Mouse (Mus musculus): ENCODE data around the gene Vsig10. TPM values are rescaled to one million over a fixed set of nuclear protein-coding genes. Genes with fewer than 3 reads are reported as not detected.
"Not testable (repeated sequence)": the region's sequence is repeated elsewhere in the genome, so short reads cannot be mapped to it uniquely, and the experiment has no call there.

Gene Vsig10
- polyA plus RNA-seq, 1 experiment from 2014 or later = 14.2 TPM

DNA sequence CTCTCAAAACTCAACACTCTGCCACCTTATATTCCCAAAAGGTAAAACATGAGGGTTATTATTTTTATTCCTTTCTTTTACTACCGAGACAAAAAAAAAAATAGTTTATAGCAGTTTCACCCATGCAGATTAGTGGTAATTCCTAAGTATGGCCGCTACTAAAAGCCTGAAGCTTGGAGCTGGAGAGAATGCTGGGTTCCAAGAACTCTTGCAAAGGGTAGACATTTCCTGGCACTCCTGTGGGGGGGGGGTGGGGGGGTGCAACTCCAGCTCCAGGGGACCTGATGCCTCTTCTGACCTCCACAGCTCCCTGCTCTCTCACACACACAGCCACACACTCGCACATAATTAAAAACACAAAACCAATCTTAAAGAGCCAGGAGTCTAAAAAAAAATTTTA lies 32.6 kb upstream of the Vsig10 start:
- Histone ChIP-seq H3K4me3 (replicated peaks) (peak overlapping the region; percentile 56), H3K9me3 (replicated peaks) (no peaks in the 10 kb centered on the region), H3K4me1 (peaks cover 33% of the 10 kb centered on the region), H3K9ac (peak overlapping the region; percentile 63), H3K27me3 (no peaks in the 10 kb centered on the region), H3K4me2 (peak overlapping the region; percentile 65), H3K27ac (no peak overlapping the region), H3K36me3 (peaks cover 40% of the 10 kb centered on the region)
- WGBS = 36% methylated on average over 3 of the region's 3 CpGs
- ATAC-seq (replicated peaks; ENCODE audit: low FRiP score) = no peak

DNA sequence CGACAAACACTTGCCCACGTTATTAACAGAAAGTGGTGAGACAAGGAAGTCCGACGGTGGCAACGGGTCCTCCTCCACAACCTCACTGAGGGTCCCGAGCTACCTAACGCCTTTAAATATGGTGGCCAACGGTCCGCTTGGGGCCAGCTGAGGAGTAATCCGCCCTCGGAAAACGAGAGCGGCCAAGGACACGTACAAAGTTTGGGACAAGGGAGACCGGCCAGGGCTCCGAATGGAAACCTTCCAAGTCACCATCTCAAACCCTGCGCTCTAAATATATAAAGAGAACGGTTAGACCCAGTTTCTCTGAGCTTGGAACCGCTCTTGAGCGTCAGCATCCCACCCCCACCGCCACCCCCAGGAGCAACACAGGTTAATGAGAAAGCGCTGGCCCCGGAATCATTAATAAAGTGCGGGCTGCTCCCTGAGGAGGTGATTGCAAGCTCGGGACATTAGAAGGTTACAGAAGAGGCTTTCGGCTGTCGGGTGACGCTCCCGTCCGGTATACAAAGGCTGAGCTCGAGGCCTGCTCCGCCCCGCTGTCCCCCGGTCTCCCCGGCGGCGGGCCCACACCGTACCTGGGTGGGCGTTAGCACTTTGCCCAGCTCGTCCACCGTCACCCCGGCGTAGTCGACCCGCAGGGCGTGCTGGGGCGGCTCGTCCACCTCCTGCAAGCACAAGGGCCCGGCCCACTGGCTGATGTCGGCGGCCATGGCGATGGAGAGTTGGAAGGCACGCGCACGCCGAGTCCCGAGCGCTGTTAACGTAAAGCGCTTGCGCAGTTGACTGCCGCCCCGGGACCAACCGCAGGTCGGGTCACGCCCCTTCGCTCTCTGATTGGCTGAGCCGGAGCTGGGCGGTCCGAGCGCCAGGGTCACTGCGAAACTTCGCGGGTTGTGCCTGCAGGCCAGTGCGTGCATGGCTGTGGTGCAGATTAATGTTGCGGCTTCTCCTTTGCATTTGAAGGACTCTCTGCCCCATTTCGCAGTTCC lies 31.8 kb upstream of the Vsig10 start, which contains the start of gene Pebp1:
Pebp1 (minus strand) TSS at position 795 of the 992 bp plus-strand sequence.
- no peaks in the 10 kb centered on the region for H3K9me3 ChIP-seq (replicated peaks)
- peak within 1 kb of the TSS; percentile 33 for H3K27ac ChIP-seq
- H3K27me3 ChIP-seq = no peaks in the 10 kb centered on the region
- peak within 1 kb of the TSS; percentile 65 for H3K4me2 ChIP-seq
- peak within 1 kb of the TSS; percentile 56 for H3K4me3 ChIP-seq (replicated peaks)
- H3K9ac ChIP-seq = peak within 1 kb of the TSS; percentile 63
- peaks cover 33% of the 10 kb centered on the region for H3K4me1 ChIP-seq
- ATAC-seq (replicated peaks; ENCODE audit: low FRiP score) = peak; percentile 98
- under 1% methylated on average over 77 of the region's 77 CpGs for WGBS
- peaks cover 31% of the 10 kb centered on the region for H3K36me3 ChIP-seq

- Histone ChIP-seq H3K4me3 (replicated peaks) (no peak overlapping the region), H3K4me1 (peaks cover 32% of the 10 kb centered on the region), H3K9me3 (replicated peaks) (no peaks in the 10 kb centered on the region), H3K36me3 (peaks cover 12% of the 10 kb centered on the region), H3K9ac (no peak overlapping the region), H3K27me3 (no peaks in the 10 kb centered on the region), H3K4me2 (no peak overlapping the region), H3K27ac (no peak overlapping the region)
- ATAC-seq (replicated peaks; ENCODE audit: low FRiP score) = no peak
These were observed 29.2 kb upstream of the Vsig10 start for GRCm38 (mm10) chr5:117289646-117290045.

- Histone ChIP-seq H3K4me2 (no peak overlapping the region), H3K4me3 (replicated peaks) (no peak overlapping the region)
- 97% methylated on average over 2 of the region's 2 CpGs for WGBS
These were observed 28.8 kb upstream of the Vsig10 start for GRCm38 (mm10) chr5:117290081-117290480.

GRCm38 (mm10) chr5:117291312-117291711 lies 27.6 kb upstream of the Vsig10 start:
- no peak overlapping the region for H3K4me3 ChIP-seq (replicated peaks)
- ATAC-seq (replicated peaks; ENCODE audit: low FRiP score) = no peak
- peaks cover 16% of the 10 kb centered on the region for H3K4me1 ChIP-seq
- no peaks in the 10 kb centered on the region for H3K27me3 ChIP-seq
- H3K27ac ChIP-seq = no peak overlapping the region
- WGBS = 86% methylated on average over 3 of the region's 3 CpGs
- H3K9ac ChIP-seq = no peak overlapping the region
- no peaks in the 10 kb centered on the region for H3K9me3 ChIP-seq (replicated peaks)
- H3K36me3 ChIP-seq = no peaks in the 10 kb centered on the region
- H3K4me2 ChIP-seq = no peak overlapping the region

More at GRCm38 (mm10) chr5:117290081-117290480, 28.8 kb upstream of the Vsig10 start:
- H3K4me1 ChIP-seq = peaks cover 28% of the 10 kb centered on the region
- no peak for ATAC-seq (replicated peaks; ENCODE audit: low FRiP score)
- no peaks in the 10 kb centered on the region for H3K27me3 ChIP-seq
- H3K36me3 ChIP-seq = peaks cover 7% of the 10 kb centered on the region
- H3K27ac ChIP-seq = no peak overlapping the region
- no peaks in the 10 kb centered on the region for H3K9me3 ChIP-seq (replicated peaks)
- no peak overlapping the region for H3K9ac ChIP-seq

GRCm38 (mm10) chr5:117292547-117292946 lies 26.3 kb upstream of the Vsig10 start:
- Histone ChIP-seq H3K4me1 (peaks cover 12% of the 10 kb centered on the region), H3K4me2 (no peak overlapping the region), H3K9me3 (replicated peaks) (no peaks in the 10 kb centered on the region), H3K27me3 (no peaks in the 10 kb centered on the region), H3K9ac (no peak overlapping the region), H3K4me3 (replicated peaks) (no peak overlapping the region), H3K36me3 (no peaks in the 10 kb centered on the region), H3K27ac (no peak overlapping the region)
- WGBS = 42% methylated on average over 6 of the region's 6 CpGs
- peak; percentile 62; the same call in 1 of the 2 replicates for ATAC-seq (replicated peaks; ENCODE audit: low FRiP score)

DNA sequence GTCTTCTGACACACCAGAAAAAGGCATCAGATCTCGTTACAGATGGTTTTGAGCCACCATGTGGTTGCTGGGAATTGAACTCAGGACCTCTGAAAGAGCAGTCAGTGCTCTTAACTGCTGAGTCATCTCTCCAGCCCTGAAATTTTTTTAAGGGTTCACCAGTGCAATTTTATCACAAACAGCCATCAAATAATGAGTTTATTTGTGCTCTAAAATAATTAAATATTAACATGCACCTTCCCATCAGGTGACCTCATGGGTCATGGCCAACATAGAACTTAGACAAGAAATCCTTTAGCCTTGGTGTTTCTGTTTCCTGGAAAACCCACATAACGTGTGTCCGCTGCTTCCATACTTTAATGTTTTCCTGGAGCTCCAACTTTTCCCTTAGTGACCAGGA lies 25.1 kb upstream of the Vsig10 start:
- not testable (repeated sequence) for H3K4me1 ChIP-seq; H3K27ac ChIP-seq; H3K4me2 ChIP-seq; H3K4me3 ChIP-seq (replicated peaks); H3K36me3 ChIP-seq; H3K9ac ChIP-seq; H3K9me3 ChIP-seq (replicated peaks); H3K27me3 ChIP-seq; ATAC-seq (replicated peaks; ENCODE audit: low FRiP score)
- WGBS = 82% methylated on average over 3 of the region's 3 CpGs

GRCm38 (mm10) chr5:117295011-117295410 lies 23.9 kb upstream of the Vsig10 start:
- 0 out of 2 replicates have a peak, but pooled peaks cover 4% of the 10 kb centered on the region for H3K4me1 ChIP-seq
- no peaks in the 10 kb centered on the region for H3K36me3 ChIP-seq
- ATAC-seq (replicated peaks; ENCODE audit: low FRiP score) = no peak
- 83% methylated on average over 8 of the region's 8 CpGs for WGBS
- no peak overlapping the region for H3K4me2 ChIP-seq
- H3K9me3 ChIP-seq (replicated peaks) = no peaks in the 10 kb centered on the region
- no peak overlapping the region for H3K9ac ChIP-seq
- H3K27me3 ChIP-seq = no peaks in the 10 kb centered on the region
- no peak overlapping the region for H3K4me3 ChIP-seq (replicated peaks)
- no peak overlapping the region for H3K27ac ChIP-seq

GRCm38 (mm10) chr5:117302899-117303298 lies 16.0 kb upstream of the Vsig10 start:
- H3K4me1 ChIP-seq = no peaks in the 10 kb centered on the region
- no peak; the same call in 1 of the 2 replicates for ATAC-seq (replicated peaks; ENCODE audit: low FRiP score)
- no peaks in the 10 kb centered on the region for H3K9me3 ChIP-seq (replicated peaks)
- H3K4me2 ChIP-seq = no peak overlapping the region
- no peak overlapping the region for H3K27ac ChIP-seq
- H3K36me3 ChIP-seq = no peaks in the 10 kb centered on the region
- no peak overlapping the region for H3K9ac ChIP-seq
- no peak overlapping the region for H3K4me3 ChIP-seq (replicated peaks)
- no peaks in the 10 kb centered on the region for H3K27me3 ChIP-seq
- WGBS = 63% methylated on average over 3 of the region's 3 CpGs

GRCm38 (mm10) chr5:117303691-117304579 lies 14.9 kb upstream of the Vsig10 start:
- no peak for ATAC-seq (replicated peaks; ENCODE audit: low FRiP score)
- 66% methylated on average over 18 of the region's 18 CpGs for WGBS
- no peak overlapping the region for H3K4me3 ChIP-seq (replicated peaks)
- no peak overlapping the region for H3K4me2 ChIP-seq
- H3K36me3 ChIP-seq = no peaks in the 10 kb centered on the region
- H3K27me3 ChIP-seq = no peaks in the 10 kb centered on the region
- no peaks in the 10 kb centered on the region for H3K4me1 ChIP-seq
- H3K9me3 ChIP-seq (replicated peaks) = no peaks in the 10 kb centered on the region
- H3K9ac ChIP-seq = no peak overlapping the region
- no peak overlapping the region for H3K27ac ChIP-seq

- no peak overlapping the region for H3K27ac ChIP-seq
- H3K36me3 ChIP-seq = no peaks in the 10 kb centered on the region
- ATAC-seq (replicated peaks; ENCODE audit: low FRiP score) = no peak
- H3K4me3 ChIP-seq (replicated peaks) = no peak overlapping the region
- 70% methylated on average over 7 of the region's 7 CpGs for WGBS
- H3K4me2 ChIP-seq = no peak overlapping the region
- no peaks in the 10 kb centered on the region for H3K9me3 ChIP-seq (replicated peaks)
- H3K4me1 ChIP-seq = no peaks in the 10 kb centered on the region
- no peaks in the 10 kb centered on the region for H3K27me3 ChIP-seq
- H3K9ac ChIP-seq = no peak overlapping the region
These were observed 13.9 kb upstream of the Vsig10 start for GRCm38 (mm10) chr5:117304947-117305346.

GRCm38 (mm10) chr5:117305754-117306153 lies 13.1 kb upstream of the Vsig10 start:
- H3K27ac ChIP-seq = no peak overlapping the region
- 90% methylated on average over 5 of the region's 5 CpGs for WGBS
- H3K4me1 ChIP-seq = no peaks in the 10 kb centered on the region
- H3K4me3 ChIP-seq (replicated peaks) = no peak overlapping the region
- H3K9ac ChIP-seq = no peak overlapping the region
- ATAC-seq (replicated peaks; ENCODE audit: low FRiP score) = no peak
- no peak overlapping the region for H3K4me2 ChIP-seq
- H3K27me3 ChIP-seq = no peaks in the 10 kb centered on the region
- no peaks in the 10 kb centered on the region for H3K36me3 ChIP-seq
- no peaks in the 10 kb centered on the region for H3K9me3 ChIP-seq (replicated peaks)
